Mouse (Mus musculus) thymus, adult 2 months (tissue): ENCODE measurements around the gene Nrm.

Experiments
- CTCF ChIP-seq: fragments of 200-500 bp; IDR thresholded peaks from 2 replicates; pipeline ENCODE4 v1.5.1; 2012; ENCODE audit warnings: mild to moderate bottlenecking, control low read depth, low read length, moderate library complexity, borderline replicate concordance; ENCODE audit not compliant: control insufficient read depth, poor library complexity, insufficient read depth; ENCODE audit errors: extremely low read depth
- POLR2A ChIP-seq: fragments of 200-500 bp; IDR thresholded peaks from 2 replicates; pipeline ENCODE4 v1.6.1; 2012; ENCODE audit warnings: mild to moderate bottlenecking, low read length, control low read depth, moderate library complexity; ENCODE audit not compliant: control insufficient read depth, poor library complexity, insufficient read depth; ENCODE audit errors: extremely low read depth

- no peak for TF ChIP-seq CTCF
- TF ChIP-seq POLR2A = no peak
Measured at GRCm38 (mm10) chr17:35866281-35866831, 5.2 kb downstream of the Nrm start.
